Mouse (Mus musculus) c-Kit-negative CD71-positive TER-119-positive erythroid progenitor cells, embryonic 14.5 days (primary cell): ENCODE measurements around the gene Sphk1.

ENCODE experiments used
- DNase-seq: peaks from one replicate; pipeline ENCODE4 v3.0.0-alpha.2; 2013; ENCODE audit warnings: low read depth, low spot score

Sphk1 gene

DNA sequence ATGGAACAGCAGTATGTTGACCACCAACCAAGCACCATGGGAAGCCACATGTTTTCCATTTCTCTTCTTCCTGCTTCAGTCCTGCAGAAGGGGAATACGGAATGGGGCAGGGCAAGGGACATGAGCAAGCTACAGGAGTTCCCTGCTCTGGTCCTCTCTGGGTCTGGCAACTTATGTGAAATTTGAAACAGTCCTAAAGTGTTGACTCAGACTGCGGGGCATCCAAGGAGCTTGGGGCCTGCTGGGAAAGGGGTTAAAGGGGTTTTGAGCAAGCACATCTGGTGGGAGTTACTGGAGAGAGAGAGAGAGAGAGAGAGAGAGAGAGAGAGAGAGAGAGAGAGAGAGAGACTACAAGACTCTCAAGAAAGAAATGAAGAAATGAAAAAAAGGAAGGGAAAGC lies 22.0 kb upstream of the Sphk1 start:
- no peak for DNase-seq

DNA sequence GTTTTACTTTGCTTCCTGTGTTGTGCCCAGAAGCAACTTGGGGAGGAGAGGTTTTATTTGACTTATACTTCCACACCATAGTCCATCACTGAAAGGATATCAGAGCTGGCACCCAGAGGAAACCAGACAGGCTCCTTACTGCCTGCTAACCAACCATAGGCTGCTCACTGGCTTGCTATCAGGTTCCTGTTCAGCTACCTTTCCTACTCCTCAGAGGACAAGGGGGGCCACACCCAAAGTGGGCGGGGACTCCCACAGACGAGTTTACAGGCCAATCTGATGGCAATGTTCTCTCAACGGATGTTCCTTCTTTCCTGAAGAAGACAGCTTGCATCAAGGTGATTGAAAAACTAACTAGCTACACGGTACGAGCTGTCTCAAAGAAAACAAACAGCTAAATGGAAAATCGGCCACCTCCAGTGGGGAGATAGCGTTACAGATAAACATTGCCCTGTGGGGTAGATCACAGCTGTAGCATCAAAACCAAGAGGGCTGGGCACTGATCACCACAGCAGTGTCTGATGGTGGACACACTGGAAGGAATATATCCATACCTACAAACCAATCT lies 19.3 kb upstream of the Sphk1 start:
- peak; percentile 57 for DNase-seq

DNA sequence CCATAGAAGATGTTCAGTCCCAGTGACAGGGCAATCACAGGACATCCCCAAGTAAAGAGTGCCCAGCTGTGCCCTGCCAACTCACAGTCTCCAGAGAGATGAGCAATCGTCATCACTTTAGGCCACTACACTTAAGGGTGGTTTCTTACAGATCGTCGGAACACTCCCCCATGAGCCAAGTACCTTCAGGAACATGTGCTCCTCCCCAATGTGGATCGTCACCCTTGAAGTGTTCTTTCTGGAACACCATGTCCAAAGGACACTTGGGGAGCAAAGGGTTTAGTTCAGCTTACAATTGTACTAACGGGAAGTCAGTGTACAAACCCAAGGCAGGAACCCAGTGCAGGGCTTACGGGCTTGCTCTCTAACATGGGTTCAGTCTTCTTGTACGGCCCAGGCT lies 18.6 kb upstream of the Sphk1 start:
- DNase-seq, result no peak

DNA sequence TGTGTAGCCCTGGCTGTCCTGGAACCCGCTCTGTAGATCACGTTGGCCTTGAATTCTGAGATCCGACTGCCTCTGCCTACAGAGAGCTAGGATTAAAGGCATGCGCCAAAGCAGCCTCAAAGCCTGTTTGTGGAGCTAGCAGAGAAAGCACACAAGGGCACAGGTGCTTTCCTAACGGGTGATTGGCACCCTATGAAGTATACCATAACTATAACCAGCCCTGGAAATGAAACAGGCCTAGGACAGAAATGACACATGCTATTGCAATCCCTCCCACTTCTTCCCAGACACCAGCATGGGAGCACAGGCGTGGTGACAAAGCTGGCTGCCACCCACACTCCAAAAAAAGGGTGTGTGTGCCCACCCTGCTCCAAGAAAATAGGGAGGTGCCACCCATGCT lies 17.7 kb upstream of the Sphk1 start:
- DNase-seq, result no peak

DNA sequence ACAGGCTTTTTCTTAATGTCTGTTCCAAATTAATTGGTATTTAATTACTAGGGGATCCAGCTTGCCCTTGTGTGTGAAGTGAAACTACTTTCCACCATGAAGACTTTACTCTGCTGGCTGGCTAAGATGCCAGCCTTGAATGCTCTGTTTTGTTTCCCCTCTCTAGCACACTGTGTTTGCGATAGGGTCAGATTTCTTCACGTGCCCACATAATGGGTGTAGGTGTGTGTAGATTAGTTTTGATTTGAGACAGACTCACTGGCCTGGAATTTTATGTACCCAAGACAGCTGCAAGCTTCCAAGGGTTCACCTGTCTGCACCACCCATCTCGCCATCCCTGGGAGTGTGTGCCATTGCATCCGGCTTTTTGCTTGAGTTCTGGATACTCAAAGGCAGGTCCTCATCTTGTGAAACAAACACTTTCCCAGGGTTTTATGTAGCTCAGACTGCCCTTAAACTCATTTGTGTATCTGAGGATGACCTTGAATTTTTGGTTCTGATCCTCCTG lies 17.1 kb upstream of the Sphk1 start:
- DNase-seq, result no peak

DNA sequence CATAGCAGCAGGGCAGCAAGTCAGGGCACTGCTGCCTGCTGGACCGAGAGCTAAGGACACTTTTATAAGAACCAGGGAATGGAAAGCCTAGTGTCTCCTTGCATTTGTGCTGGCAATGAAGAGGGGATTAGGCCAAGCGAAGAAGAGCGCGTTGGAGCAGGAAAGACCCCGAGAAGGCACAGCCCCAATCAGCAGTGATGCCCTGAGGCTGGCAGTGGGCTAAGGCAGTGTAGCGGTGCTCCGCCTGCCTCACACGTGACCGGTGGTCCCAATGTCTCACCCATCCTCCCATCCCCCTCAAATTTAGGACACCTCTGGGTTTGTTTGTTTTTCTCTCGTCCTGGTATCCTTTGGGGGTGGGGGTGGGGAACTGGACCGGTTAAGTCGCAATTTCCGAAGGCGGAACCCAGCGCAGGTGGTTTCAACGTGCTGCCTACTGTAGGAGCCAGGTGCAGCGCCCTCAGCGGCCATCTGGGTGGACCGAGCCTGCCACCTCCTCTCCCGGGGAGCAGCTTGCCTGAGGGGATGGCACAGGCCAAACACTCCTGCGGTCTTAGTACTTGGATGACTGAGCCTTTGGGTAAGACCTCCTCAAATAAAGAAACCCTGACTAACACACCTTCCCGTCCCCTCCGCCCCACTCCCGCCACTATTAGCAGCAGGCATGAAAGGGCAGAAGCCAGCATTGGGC lies 15.2 kb upstream of the Sphk1 start:
- DNase-seq, result no peak

DNA sequence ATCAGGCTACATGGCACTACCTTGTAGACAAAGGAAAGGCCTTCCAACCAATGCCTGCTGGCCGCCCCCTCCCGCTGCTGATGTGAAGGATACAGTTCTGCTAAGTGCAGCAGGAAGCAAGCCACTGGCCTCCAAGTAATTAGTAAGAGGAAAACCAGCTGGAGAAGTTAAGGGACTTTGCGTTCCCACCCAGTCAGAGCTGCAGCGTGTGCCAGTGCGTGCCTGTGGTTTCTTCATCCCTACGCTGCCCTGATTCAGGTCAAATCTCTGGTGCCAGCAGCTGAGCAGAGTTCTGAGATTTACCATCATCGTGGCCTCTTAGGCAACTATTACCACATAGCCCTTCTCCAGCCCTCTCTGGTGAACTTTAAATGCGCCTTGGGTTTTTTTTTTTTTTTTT lies 12.2 kb upstream of the Sphk1 start:
- DNase-seq, result no peak

DNA sequence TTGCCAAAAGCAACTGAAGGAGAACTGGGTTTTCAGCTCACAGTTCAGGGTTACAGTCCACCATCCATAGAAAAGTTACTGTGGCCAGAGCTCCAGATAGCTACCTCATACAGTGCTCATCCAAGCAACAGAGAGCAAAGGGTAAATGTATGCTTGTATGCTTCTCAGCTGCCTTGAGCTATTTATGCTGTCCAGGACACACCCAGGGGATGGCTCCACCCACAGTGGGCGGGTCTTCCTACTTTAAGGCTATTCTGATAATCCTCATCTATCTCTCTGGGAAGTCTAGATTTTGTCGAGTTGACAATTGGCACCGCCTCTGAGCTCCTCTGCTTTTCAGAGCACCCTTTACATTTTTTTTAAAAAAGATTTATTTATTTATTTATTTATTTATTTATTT lies 9.6 kb upstream of the Sphk1 start:
- peak; percentile 62 for DNase-seq

DNA sequence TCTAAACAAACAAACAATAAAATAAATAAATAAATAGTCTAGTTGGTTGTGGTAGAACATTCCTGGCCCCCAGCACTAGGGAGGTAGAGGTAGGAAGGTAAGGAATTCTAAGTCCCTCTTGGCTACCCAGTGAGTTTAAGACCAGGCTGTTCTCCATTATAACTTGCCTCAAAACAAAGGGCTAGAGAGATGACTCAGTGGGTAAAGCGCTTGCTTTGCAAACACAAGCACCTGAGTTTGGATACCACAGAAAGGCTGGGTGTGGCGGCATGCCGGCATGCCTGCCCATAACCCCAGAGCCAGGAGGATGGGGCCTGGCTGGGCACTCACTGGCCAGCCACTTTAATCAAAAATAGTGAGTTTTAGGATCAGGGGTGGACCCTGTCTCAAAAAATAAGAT lies 8.7 kb upstream of the Sphk1 start:
- no peak for DNase-seq

DNA sequence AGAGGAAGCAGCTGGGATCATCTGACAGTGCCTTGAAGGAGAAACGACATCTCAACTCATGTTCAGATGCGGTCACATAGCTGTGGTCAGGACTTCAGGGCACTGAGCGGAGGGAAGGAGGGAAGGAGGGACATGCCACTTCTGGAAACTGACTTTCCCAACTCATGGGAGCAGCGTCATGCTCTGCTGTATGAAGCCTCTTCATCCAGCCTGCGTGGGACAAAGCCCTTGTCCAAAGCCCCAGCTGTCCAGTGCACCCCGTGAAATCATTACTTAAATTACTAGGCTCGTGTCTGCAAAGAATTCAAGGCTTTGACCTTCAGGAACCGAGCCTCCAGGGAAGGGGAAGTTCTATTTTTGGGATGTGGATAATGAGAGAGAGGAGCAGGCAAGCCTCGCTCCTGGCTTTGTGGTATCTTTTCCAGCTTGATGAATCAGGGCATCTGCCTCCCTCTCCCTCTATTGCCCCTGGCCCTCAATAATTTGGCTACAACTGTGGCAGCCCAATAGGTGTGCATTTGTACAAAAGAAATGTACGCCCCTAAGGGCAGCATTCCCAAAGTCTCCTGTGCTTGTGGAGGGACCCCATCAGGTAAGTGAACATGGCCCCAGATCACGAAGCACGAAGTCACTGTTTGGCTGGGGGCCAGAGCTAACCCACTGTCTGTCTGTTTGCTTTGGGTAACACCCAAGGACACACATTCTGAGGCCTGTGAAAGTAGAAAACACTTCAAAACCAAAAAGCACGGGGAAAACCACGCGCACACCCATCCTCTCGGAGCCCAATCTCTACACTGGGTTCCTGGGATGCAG lies 7.6 kb upstream of the Sphk1 start:
- no peak for DNase-seq

DNA sequence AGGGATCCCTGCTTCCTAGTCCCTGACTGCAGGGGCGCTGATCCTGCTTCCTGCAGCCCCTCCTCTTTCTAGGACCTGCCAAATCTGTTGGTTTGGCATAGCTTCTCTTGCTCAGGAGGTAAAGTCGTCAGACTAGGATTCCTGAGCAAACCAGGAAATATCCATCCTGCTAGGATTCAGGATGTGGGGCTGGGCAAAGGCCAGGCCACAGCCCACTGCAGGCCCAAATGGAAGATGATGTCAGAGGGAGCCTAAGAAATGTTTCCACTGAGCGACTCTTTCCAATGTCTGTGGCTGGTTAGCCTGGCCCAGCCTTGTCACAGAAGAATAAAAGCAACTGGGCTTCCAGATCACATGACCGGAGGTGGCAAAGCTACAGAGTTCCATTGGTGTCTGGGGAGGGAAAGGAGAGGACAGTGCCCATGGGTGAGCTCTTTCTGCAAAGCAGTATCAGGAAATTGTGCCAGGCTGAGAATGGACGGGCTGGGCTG lies 7.0 kb upstream of the Sphk1 start:
- no peak for DNase-seq

DNA sequence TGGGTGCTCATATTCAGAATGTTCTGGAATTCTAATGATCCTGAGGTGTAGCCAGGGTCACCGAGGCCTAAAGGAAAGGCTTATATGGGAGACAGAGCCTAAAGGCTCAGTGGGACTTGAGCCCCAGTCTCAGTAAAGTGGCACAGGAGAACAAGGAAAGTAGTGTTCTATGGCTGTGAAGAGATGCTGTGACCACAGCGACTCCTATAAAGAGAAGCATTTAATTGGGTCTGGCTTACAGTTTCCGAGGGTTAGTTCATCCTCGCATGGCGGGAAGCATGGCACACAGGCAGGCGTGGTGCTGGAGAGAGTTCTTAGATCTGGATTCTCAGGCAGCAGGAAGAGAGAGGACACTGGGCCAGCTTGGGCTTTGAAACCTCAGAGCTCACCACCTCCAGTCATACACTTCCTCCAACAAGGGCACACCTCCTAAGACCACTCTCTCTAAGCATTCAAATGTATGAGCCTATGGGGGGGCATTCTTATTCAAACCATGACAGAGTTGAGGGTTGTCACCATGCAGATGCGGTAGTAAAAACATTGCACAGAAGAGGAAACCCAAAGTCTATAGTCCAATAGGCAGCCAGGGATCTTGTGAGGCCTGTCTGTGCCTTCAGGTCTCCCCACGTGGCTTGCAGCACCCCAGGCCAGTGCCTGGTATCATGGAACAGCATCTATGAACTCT lies 1.9 kb upstream of the Sphk1 start:
- DNase-seq, result no peak

DNA sequence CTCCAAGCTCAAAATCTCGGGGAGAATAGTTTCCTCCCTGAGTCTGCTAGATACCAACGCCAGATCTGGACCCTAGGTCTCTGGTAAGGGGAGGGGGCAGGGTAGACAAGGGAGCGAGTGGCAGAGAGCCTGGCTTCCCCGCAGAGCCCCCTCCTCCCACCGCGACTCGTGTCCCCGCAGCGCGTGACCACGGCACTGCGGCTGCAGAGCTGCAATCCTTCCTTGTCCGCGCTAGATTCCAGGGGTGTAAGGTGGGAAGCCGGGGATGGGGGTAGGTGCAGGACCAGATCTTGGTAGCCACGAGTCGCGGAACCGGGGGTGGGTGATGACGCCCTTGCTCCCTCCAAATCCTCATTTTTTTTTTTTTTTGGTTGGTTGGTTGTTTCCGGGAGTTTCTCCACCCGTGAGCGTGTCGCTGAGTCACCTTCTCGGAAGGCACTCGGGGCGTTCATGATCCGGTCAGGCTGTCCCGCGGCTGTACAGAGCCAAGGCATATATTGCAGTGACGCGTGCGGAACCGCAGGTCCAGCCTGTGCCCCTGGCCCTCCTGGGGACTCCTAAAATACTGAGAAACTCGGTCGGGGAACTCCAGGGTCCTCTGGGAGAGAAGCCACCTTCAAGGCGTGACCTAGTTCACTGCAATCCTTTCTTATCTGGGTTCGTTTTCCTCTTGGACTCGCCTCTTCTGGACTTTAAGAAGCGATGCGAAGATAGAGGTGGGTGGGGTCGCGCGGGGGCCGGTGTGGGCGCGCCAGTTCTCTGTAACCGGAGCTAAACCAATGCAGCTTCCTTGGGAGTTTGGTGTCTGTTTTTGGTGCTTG lies 856 bp downstream of the Sphk1 start:
- DNase-seq, result no peak

DNA sequence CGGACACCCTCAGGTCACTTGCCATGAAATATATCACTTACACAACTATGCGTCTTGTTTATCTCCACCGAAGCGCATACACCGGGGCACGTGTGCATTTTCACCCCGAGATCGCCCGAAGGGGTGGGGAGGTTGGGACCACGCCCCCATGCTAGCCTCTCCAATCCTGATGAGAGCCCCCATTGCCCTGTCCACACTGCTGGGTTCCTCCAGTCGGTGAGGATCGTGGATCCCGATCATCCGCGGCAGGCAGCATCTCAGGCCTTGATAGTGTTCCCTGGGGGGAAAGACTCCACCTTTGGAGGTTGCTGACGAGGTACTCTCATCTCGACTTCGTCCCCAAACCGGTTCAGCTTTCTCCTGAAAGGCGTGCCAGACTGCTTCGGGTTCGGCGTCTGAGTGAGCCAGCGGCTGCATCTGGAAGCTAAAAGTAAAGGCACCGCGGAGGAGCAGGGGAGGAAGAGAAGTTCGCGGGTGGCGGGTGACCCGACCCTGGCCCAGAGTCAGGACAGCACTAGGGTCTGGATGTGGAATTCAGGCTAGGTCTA lies 1.6 kb downstream of the Sphk1 start:
- no peak for DNase-seq

DNA sequence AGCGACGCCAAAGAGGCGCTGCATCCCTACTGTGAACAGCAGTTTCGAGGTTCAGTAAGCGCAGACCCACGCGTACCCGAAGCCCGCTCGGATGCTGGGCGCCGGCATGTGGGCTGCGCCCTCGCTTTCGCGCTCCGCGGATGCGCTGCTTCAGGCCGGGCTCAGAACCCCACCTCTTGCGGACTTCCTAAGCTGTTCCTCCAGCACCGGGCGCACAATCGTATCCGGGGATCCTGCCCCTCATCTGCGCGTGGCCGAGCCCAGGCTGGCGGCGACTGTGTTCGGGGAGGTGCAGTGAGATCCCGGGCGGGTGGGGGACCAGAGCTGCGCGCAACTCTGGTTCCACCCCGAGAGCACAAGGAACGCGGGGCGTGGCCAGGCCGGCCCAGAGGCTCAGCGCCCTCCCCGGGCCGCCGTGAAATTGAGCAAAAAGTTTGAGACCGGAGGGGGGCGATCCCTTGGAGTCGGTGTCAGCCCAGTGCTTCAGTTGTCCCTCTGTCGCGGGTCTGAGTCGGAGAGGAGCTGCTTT lies 2.1 kb downstream of the Sphk1 start:
- peak; percentile 77 for DNase-seq

DNA sequence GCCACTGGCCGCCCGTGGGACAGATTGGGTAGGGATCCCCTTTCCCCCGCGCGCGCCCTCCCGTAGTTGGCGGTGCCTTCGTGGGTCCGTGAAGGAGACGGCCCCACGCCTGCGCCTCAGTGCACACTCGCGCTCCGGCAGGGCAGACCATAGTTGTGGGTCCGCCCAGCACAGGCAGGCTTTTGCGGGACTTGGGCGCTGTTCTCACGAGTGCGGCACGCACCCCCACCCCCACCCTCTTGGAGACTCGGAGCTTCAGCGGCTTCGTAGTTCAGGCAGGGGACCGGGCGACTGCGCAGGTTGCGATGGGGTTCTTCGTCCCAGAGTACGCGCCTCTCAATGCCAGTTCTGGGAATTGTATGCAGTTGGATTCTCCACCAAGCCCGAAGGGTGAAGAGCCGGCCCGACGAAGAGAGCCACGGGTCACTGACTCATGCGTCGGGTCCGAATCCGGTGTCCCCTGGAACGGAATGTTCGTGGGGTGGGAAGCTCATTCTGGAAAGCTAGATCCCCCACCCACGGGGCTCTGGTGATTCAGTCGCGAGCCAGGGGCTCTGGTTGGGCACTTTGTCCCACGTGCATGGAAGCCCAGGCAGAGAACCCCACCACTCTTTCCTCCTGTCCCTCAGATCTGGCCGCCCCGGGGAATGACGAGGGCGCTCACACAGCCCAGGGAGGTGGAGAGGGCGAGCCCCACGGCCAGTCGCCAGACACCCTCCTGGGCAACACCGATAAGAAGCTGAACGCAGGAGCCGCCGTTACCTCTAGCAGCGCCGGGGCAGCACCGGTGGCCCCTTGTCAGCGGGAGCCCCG lies 2.8 kb downstream of the Sphk1 start:
- peak; percentile 80 for DNase-seq

DNA sequence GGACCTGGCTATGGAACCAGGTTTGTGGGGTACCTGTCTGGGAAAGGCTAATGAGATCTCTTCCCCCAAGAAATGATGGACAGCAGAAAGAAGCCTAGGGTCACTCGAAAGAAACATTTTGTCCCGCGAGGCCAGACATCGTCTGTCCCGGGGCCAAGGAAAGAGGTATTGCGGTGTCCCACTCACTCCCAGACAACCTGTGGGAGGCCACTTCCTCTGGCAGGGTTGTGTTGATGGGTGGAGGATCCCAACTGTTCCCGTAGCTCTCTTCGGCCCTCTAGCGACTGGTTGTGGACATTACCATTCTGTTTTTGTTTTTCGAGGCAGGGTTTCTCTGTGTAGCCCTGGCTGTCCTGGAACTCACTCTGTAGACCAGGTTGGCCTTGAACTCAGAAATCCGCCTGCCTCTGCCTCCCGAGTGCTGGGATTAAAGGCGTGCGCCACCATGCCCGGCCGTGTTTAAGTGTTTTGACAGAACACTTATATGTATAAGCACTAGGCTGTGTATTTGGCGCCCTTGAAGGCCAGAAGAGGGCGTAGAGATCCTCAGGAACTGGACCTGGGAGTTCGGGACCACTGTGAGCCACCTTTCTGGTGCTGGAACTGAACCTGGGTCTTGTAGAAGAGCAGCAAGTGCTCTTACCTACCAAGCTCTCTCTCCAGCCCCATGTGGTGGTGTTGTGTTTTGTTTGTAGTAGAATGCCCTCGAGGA lies 3.6 kb downstream of the Sphk1 start:
- peak; percentile 93 for DNase-seq

DNA sequence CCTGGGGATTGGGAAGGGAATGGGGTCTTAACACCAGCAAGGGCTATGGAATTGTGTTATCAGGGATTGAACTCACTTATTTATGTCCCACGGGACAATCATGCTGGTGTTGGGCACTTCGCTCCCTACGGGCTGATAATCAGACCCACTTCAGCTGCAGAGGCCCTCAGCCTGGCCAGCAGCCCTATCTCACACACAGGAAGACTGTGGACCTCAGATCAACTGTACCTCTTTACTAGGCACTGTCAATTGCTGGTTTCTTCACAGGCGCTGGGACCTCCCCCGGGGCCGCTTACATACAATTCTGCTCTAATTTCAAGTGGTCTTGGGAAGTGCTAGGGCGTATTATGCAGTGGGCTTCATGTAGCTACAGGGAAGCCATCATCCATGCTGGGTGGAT lies 6.0 kb downstream of the Sphk1 start:
- DNase-seq, result no peak

DNA sequence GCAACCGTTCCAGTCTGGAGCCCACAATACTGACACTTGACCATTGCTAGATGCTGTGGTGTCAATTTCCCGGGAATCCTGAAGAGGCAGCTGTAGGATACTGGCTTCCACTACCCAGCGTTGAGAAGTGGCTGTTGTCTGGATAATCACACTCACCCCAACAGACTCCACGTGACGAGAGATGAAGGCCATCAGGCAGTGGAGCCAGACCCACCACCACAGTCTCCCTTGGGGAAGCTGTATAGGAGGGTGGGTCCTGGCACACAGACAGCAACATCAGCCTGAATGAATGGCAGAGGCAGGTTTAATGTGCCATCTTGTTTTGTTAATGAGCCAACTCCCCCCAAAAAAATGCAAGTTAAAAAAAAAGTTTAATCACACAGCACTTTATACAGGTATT lies 6.7 kb downstream of the Sphk1 start:
- no peak for DNase-seq
